Mouse (Mus musculus): Measurements from ENCODE around the gene 1700028J19Rik.

- no peak for TF ChIP-seq EP300 (IDR thresholded peaks at IDR 0.05)
- no peak for TF ChIP-seq CTCF (IDR thresholded peaks at IDR 0.05)
Measured at GRCm38 (mm10) chr7:44235909-44236308, 10.6 kb downstream of the 1700028J19Rik start, which contains the start of gene Gm36864.
